30 mouse cellular contexts compared by ENCODE assay signal in genomic region chr1:144579321-144579720, GRCm38 (mm10). TPM values are rescaled to one million over a fixed set of nuclear protein-coding genes. Genes with fewer than 3 reads are reported as not detected.
A peak's percentile ranks its signal among the peaks of the same experiment; 100 is the strongest.
DNase-seq lines count a peak whose midpoint lies in the region; ATAC-seq and TF ChIP-seq lines count a peak whose summit lies in the region.
"Had no signal": no experiment of that assay in that cellular context is flagged by ENCODE, and none has a peak within 500 bp of the region (broad histone marks: within the 10 kb centered on the region; RNA-seq: fewer than 3 reads in every experiment).

No protein-coding gene starts in this region.

- TF ChIP-seq POLR2A in embryonic fibroblast, embryonic 13.5 days (IDR thresholded peaks at IDR 0.05; ENCODE audit: low read depth, low read length): no peak

- 0 out of 2 replicates have a peak overlapping the region, but pooled peaks have one; percentile 32 for H3K27ac ChIP-seq in embryonic fibroblast, embryonic 13.5 days (ENCODE audit: insufficient read depth, low read length)
- H3K27ac ChIP-seq in hindbrain, embryonic 10.5 days: no peak overlapping the region
- H3K27ac ChIP-seq in heart, embryonic 11.5 days (ENCODE audit: low read depth, low read length): no peak overlapping the region
- H3K27ac ChIP-seq: embryonic facial prominence, embryonic 10.5 days; embryonic facial prominence, embryonic 12.5 days; forebrain, embryonic 10.5 days; forebrain, embryonic 12.5 days had no signal

- H3K9me3 ChIP-seq in hindbrain, embryonic 10.5 days: no peaks in the 10 kb centered on the region
- H3K9me3 ChIP-seq in heart, embryonic 11.5 days (replicated peaks; ENCODE audit: control insufficient read depth, low read length): no peaks in the 10 kb centered on the region
- H3K9me3 ChIP-seq: embryonic facial prominence, embryonic 10.5 days; embryonic facial prominence, embryonic 12.5 days; forebrain, embryonic 10.5 days; forebrain, embryonic 12.5 days; G1E had no signal

- no peaks in the 10 kb centered on the region for H3K36me3 ChIP-seq in hindbrain, embryonic 10.5 days
- no peaks in the 10 kb centered on the region for H3K36me3 ChIP-seq in heart, embryonic 11.5 days (ENCODE audit: control insufficient read depth, insufficient read depth, low read length)
- H3K36me3 ChIP-seq: embryonic facial prominence, embryonic 10.5 days; embryonic facial prominence, embryonic 12.5 days; forebrain, embryonic 10.5 days; forebrain, embryonic 12.5 days; G1E had no signal

- no peaks in the 10 kb centered on the region for H3K27me3 ChIP-seq in hindbrain, embryonic 10.5 days (ENCODE audit: insufficient read depth, poor library complexity, severe bottlenecking)
- no peaks in the 10 kb centered on the region for H3K27me3 ChIP-seq in heart, embryonic 11.5 days (ENCODE audit: control insufficient read depth, insufficient read depth, low read length)
- H3K27me3 ChIP-seq: CH12.LX; embryonic facial prominence, embryonic 12.5 days; forebrain, embryonic 12.5 days; Patski had no signal

- no peak overlapping the region for H3K4me2 ChIP-seq in heart, embryonic 11.5 days
- H3K4me2 ChIP-seq: embryonic facial prominence, embryonic 12.5 days; forebrain, embryonic 12.5 days had no signal

- no peak for ATAC-seq in heart, embryonic 11.5 days (replicated peaks; ENCODE audit: insufficient number of reproducible peaks, low FRiP score, low TSS enrichment)
- ATAC-seq: activated CD4-positive, CD25-positive, alpha-beta regulatory T cell, adult 4 months; CD4-positive, CD25-positive, alpha-beta regulatory T cell, adult 4 months; forebrain, embryonic 14.5 days; forebrain, embryonic 16.5 days; Patski had no signal

- DNase-seq in 3T3-L1 (ENCODE audit: low read depth, low spot score): peak; percentile 60
- peak; percentile 60 for DNase-seq in Muller cell, postnatal 12 days (ENCODE audit: inconsistent ontology term)
- DNase-seq in layer of hippocampus, postnatal 10 days (ENCODE audit: low spot score in 2 of 2): no peak
- no peak for DNase-seq in hindbrain, embryonic 10.5 days (ENCODE audit: low spot score)
- DNase-seq: adrenal gland, adult 8-10 months; adrenal gland, postnatal 14 days; adrenal gland, postnatal 36 days; B cell, adult 2 months; cerebellum, adult 11-12 months; cerebellum, adult 2 months; cerebellum, adult 9-10 months; cerebellum, postnatal 10 days; cerebellum, postnatal 25 days had no signal

- peaks cover 17% of the 10 kb centered on the region for H3K4me1 ChIP-seq in embryonic fibroblast, embryonic 13.5 days (ENCODE audit: control insufficient read depth, insufficient read depth, low read length)
- H3K4me1 ChIP-seq in hindbrain, embryonic 10.5 days (replicated peaks): no peaks in the 10 kb centered on the region
- no peaks in the 10 kb centered on the region for H3K4me1 ChIP-seq in heart, embryonic 11.5 days (ENCODE audit: control insufficient read depth, insufficient read depth, low read length)
- H3K4me1 ChIP-seq: embryonic facial prominence, embryonic 10.5 days; embryonic facial prominence, embryonic 12.5 days; forebrain, embryonic 10.5 days; forebrain, embryonic 12.5 days had no signal

- TF ChIP-seq CTCF in embryonic fibroblast, embryonic 13.5 days (IDR thresholded peaks at IDR 0.05; ENCODE audit: borderline replicate concordance, insufficient read depth, low read length): no peak

- H3K9ac ChIP-seq in heart, embryonic 11.5 days (ENCODE audit: low read depth, low read length): no peak overlapping the region
- H3K9ac ChIP-seq: embryonic facial prominence, embryonic 12.5 days; forebrain, embryonic 12.5 days had no signal

- H3K4me3 ChIP-seq in embryonic fibroblast, embryonic 13.5 days (ENCODE audit: insufficient read depth, low read length): no peak overlapping the region
- no peak overlapping the region for H3K4me3 ChIP-seq in hindbrain, embryonic 10.5 days
- no peak overlapping the region for H3K4me3 ChIP-seq in heart, embryonic 11.5 days (ENCODE audit: low read depth, low read length)
- H3K4me3 ChIP-seq: embryonic facial prominence, embryonic 10.5 days; embryonic facial prominence, embryonic 12.5 days; erythroblast, embryonic 14.5 days; forebrain, embryonic 10.5 days; forebrain, embryonic 12.5 days had no signal

- 89% methylated on average over 1 of the region's 1 CpGs for WGBS in hindbrain, embryonic 10.5 days
- WGBS in heart, embryonic 11.5 days (ENCODE audit: insufficient replicate concordance): 33% methylated on average over 1 of the region's 1 CpGs

RNA-seq across cellular contexts. Expression of gene Rgs21, which starts 11.9 kb away (rescaled TPM):
- not detected in 2 replicates for polyA plus RNA-seq in embryonic fibroblast, embryonic 13.5 days (2011; ENCODE audit: insufficient read length, low read depth, missing spikeins)
- not detected for total RNA-seq in layer of hippocampus, postnatal 10 days (2021)
- polyA plus RNA-seq in hindbrain, embryonic 10.5 days (2016; fragmentation: Nextera tagmentation; extraction: Ambion mirVana): not detected in 2 replicates
- not detected in 2 replicates for polyA plus RNA-seq in heart, embryonic 11.5 days (2014; fragmentation: Nextera tagmentation; extraction: Ambion mirVana)
- total RNA-seq: adrenal gland, adult 18-20 months; adrenal gland, adult 8-10 months; adrenal gland, postnatal 14 days; adrenal gland, postnatal 36 days had no signal
- polyA plus RNA-seq: activated CD4-positive, CD25-positive, alpha-beta regulatory T cell, adult 4 months; CD4-positive, CD25-positive, alpha-beta regulatory T cell, adult 4 months; cerebellum, adult 2 months; cortical plate, adult 2 months; embryonic facial prominence, embryonic 10.5 days; embryonic facial prominence, embryonic 12.5 days; embryonic facial prominence, embryonic 14.5 days; erythroblast, embryonic 14.5 days; forebrain, embryonic 10.5 days; forebrain, embryonic 12.5 days; forebrain, embryonic 14.5 days; forebrain, embryonic 16.5 days; G1E; Patski had no signal

Comparison
In these comparisons a context has a peak if more than half of its experiments do, and no peak if none do; other contexts are left out.
1. DNase-seq: peak in 3T3-L1 (single experiment) and Muller cell, postnatal 12 days (single experiment); none in layer of hippocampus, postnatal 10 days (0 of 2) and hindbrain, embryonic 10.5 days (single experiment).